Mouse (Mus musculus) cerebellum, adult (tissue): ENCODE measurements around the gene Nudt9.
A peak's percentile ranks its signal among the peaks of the same experiment; 100 is the strongest.
"Not testable (repeated sequence)": the region's sequence is repeated elsewhere in the genome, so short reads cannot be mapped to it uniquely, and the experiment has no call there.

Source experiments
- ATAC-seq: cut with Nextera tagmentation; 2 replicates; pipeline ENCODE4 v1.9.2; 2017; ENCODE audit warnings: mild to moderate bottlenecking, moderate library complexity, mixed read lengths; ENCODE audit not compliant: insufficient number of reproducible peaks, low FRiP score, low TSS enrichment

Gene Nudt9

DNA sequence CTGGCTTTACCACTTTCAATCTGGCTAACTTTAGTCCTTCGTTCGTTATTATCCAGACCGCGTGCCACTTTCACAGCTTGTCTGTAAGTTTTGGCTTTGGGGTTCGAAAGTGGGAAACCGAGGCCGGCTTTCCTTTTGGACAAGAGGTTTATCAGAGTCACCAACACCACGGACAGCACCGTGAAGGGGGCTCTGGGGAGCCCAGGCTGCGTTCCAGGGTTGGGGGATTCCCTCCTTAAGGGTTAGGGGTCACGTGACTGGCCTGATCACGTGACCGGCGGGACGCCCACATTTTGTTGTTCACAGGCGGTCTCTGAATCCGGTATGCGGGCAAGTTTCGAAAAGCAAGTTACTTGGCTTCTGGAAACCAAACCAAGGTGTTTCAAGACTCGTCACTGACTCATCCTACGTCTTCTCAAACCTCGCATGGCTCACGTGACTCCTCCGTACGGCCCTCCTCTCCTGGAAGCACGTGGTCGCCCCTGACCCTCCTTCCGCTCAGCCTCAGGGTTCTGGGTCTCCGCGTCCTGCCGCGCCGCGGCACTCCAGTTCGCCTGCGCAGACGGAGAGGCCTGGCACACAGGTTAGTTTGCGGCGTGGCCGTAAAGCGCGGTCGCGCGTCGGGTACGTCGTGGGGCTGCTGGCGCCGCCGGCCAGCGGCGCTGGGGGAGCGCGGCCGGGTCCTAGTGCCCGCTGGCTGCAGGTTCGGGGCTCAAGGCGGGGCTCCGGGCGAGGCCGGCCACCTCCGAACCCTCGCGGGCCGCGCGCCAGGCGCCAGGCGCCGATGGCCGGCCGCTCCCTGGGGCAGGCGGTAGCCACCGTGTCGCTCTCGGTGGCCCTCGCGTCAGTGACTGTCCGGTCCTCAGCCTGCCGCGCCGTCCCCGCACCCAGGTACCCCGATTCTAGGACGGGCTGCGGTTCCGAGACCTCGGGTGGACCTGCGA, at the start of gene Nudt9:
Nudt9 (plus strand) TSS at position 51 of the 944 bp plus-strand sequence.
- peak; percentile 95 for ATAC-seq

DNA sequence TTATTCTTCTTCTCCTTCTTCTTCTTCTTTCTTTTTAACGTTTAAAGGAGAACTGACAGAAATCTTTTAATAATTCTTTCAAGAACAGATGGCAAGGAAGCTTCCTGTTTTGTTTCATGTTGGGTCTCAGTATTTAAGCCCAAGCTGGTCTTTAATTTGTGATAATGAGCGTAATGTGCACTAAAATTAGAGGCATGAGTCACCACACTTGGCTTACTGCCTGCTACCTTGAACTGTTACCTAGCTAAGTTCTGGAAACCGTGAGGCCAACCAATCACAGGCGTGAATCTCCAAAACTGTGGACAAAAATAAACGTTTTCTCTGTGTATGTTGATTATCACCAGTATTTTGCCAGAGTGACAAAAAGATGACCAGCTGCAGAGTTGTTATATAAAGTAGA, 47.4 kb upstream of the Nudt9 start:
- ATAC-seq: no peak

- ATAC-seq: no peak
Measured at GRCm38 (mm10) chr5:103999738-104000137, 46.4 kb upstream of the Nudt9 start.

- no peak for ATAC-seq
Measured at GRCm38 (mm10) chr5:104002549-104003255, 43.4 kb upstream of the Nudt9 start.

- ATAC-seq: no peak
Measured at GRCm38 (mm10) chr5:104003256-104003931, 42.7 kb upstream of the Nudt9 start.

DNA sequence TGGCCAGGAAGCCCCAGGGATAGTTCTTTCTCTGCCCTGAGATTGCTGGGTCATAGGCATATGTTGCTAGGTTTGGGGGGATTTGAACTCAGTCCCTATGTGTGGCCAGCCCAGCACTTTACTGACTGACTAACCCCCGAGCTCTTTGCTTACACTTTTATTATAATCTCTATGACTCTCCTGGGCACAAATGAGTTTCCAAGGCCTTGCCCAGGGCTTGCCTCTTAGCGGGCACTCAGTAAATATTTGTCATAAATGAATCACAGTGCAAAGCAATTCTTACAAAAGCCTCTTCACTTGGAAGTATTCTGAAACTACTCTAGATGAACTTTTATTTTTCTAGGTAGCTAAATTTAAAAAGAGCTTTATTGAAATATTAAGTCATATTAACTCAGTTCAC, 42.2 kb upstream of the Nudt9 start:
- no peak for ATAC-seq

DNA sequence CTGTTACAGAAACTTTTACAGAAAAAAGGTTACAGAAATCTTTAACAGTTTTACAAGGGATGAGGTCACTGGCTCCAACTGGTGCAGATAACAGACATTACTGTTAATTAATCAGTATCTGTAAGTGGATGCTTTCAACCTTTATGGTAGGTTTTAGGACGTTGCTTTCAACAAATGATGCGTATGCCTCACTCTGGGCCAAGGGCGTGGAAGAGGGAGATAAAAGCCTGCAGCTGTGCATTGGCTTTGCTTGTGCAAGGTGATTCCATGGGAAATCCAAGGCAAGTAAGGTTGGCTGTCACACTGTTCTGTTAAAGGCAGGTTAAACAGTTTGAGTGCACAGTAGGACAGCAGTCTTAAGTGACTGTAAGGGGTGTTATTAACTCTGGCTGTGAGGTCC, 39.3 kb upstream of the Nudt9 start:
- no peak for ATAC-seq

DNA sequence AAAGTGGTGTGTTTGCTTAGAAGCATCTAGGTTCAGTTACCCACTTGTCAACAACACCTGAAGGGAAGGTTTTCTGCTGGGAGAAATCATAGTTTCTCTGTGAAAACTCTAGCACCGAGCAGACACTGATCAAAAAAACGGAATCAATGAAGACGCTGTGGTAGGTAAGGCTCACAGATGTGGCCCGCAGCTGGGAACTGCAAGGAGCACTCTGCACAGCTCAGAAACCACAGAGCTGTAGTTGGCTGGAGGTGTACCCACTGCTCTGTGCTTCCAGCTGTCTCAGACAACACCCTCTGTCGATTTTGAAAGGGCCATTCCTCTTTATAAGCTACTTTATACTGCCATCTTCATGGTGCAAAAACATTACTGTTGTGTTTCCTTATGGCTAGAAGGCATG, 38.3 kb upstream of the Nudt9 start:
- no peak for ATAC-seq

- no peak for ATAC-seq
Measured at GRCm38 (mm10) chr5:104009421-104009820, 36.7 kb upstream of the Nudt9 start.

- ATAC-seq: no peak
Measured at GRCm38 (mm10) chr5:104010261-104010660, 35.8 kb upstream of the Nudt9 start.

DNA sequence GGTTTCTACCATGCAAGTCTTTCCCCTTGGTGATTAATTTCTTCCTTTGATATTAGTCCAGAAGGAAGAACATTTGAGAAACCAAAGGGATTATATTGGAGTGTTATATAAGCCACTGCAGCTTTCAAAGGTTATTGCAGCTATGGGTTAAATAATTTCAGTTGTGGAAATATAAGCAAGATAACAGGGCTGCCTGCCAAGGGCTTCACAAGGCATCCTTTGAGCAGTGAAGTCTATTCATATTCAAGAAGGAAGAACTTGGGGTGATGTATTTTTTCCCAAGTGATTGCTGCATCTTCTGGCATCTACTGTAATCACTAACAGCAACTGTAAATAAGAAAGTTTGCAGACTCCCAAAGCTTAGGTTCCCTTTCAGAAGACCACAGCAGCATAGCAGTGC, 34.7 kb upstream of the Nudt9 start:
- no peak for ATAC-seq

DNA sequence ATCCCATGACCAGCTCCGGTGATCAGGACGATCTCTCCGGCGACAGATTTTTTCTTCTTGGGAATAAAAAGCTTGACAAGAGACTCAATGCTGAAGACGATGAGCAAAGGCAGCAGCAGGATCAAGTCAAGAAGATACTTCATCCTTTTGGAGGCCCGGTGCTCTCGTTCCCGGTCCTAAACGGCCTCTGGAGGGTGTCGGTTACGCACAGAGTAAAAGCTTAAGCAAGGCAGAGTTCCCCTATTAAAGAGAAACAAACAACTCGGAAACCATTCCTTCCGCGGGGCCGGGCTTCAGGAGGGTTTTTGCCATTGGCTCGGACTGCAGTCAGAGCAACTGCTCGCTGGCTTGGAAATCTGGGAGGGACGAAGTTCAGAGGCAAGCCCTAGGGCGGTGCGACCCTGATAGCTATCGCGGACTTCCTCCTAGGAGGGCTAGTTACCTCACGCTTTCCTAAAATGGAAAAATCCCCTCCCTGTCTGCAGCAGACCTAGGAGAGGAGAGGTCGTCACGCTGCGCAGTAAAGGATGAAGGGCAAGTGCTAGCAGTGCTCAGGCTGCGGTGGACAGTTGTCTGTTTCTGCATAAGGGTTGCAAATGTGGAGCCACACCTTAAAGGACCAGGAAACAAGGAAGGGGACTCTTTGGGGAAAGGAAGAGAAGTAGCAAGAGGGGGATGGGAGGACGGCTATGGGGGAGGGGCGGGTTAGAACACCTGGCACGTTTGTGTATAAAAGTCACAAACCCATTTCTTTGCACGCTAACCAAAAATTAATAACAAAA, 24.3 kb upstream of the Nudt9 start, which contains the start of gene Hsd17b11:
Hsd17b11 (minus strand) TSS at position 323 of the 782 bp plus-strand sequence.
- peak; percentile 79; the same call in 1 of the 2 replicates for ATAC-seq

- no peak for ATAC-seq
Measured at GRCm38 (mm10) chr5:104022558-104022957, 23.5 kb upstream of the Nudt9 start.

GRCm38 (mm10) chr5:104023289-104024020, 22.7 kb upstream of the Nudt9 start:
- no peak for ATAC-seq

DNA sequence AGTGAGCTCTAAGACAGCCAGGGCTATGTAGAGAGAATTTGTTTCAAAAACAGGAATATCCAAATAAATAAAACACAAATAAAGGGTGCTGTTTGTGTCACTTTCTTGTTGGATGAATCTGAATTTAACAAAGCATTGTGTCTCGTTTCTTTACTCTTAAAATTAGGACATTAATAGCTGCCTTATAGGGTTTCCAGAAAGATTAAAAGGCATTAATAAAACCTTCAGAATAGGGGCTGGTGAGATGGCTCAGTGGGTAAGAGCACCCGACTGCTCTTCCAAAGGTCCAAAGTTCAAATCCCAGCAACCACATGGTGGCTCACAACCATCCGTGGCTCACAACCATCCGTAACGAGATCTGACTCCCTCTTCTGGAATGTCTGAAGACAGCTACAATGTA, 21.9 kb upstream of the Nudt9 start:
- ATAC-seq: not testable (repeated sequence)

DNA sequence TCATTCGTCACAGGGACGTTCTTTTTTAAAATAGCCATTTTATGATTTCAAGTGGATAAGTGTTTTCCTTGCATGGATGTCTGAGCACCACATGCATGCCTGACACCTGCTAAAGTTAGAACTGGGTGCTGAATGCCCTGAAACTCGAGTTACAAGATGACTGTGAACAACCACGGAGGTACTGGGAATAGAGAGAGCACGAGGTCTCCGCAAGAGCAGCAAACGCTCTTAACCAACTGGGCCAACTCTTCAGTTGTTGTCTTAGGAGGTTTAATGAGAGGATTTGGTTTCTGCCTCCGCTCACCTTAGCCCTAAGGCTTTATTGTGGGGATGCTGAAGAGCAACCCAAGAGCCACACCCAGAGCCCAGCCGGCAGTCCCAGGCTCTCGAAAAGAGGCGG, 21.3 kb upstream of the Nudt9 start:
- ATAC-seq: no peak

GRCm38 (mm10) chr5:104025245-104025854, 20.8 kb upstream of the Nudt9 start:
- ATAC-seq: no peak

- ATAC-seq: no peak
Measured at GRCm38 (mm10) chr5:104032434-104033097, 13.5 kb upstream of the Nudt9 start.
